Mouse (Mus musculus) hindbrain, embryonic 16.5 days (tissue): Measurements from ENCODE around the gene Fhl2. TPM values are rescaled to one million over a fixed set of nuclear protein-coding genes. Genes with fewer than 3 reads are reported as not detected.

ENCODE experiments used
- ATAC-seq: fragments of 200-750 bp; cut with Nextera tagmentation; 2 replicates; pipeline ENCODE4 v1.8.0; 2017; ENCODE audit warnings: moderate TSS enrichment, moderate library complexity
- H3K27ac ChIP-seq: fragments of 300-500 bp; sonication (generic); 2 replicates; pipeline ENCODE4 v1.5.1; 2014; ENCODE audit warnings: low read depth, mild to moderate bottlenecking, control low read depth, low read length, moderate library complexity
- H3K27me3 ChIP-seq: fragments of 300-500 bp; sonication (generic); replicated peaks from 2 replicates; pipeline ENCODE4 v1.6.1; 2014; ENCODE audit warnings: low read length; ENCODE audit not compliant: control insufficient read depth, insufficient read depth
- H3K36me3 ChIP-seq: fragments of 300-500 bp; sonication (generic); 2 replicates; pipeline ENCODE4 v1.6.1; 2014; ENCODE audit warnings: mild to moderate bottlenecking, low read length, moderate library complexity, mixed read lengths; ENCODE audit not compliant: control insufficient read depth, insufficient read depth
- H3K4me1 ChIP-seq: fragments of 300-500 bp; sonication (generic); 2 replicates; pipeline ENCODE4 v1.6.1; 2014; ENCODE audit warnings: low read depth, low read length; ENCODE audit not compliant: control insufficient read depth, insufficient read depth
- H3K4me2 ChIP-seq: fragments of 300-500 bp; sonication (generic); 2 replicates; pipeline ENCODE4 v1.6.1; 2014; ENCODE audit warnings: mild to moderate bottlenecking, low read length, control low read depth, moderate library complexity
- H3K4me3 ChIP-seq: fragments of 300-500 bp; sonication (generic); 2 replicates; pipeline ENCODE4 v1.5.1; 2014; ENCODE audit warnings: mild to moderate bottlenecking, low read length, control low read depth, moderate library complexity
- H3K9ac ChIP-seq: fragments of 300-500 bp; sonication (generic); 2 replicates; pipeline ENCODE4 v1.6.1; 2014; ENCODE audit warnings: low read depth, mild to moderate bottlenecking, control low read depth, low read length, moderate library complexity
- H3K9me3 ChIP-seq: fragments of 300-500 bp; sonication (generic); 2 replicates; pipeline ENCODE4 v1.6.1; 2014; ENCODE audit warnings: mild to moderate bottlenecking, low read length, moderate library complexity; ENCODE audit not compliant: control insufficient read depth
- WGBS: fragments of 180-500 bp; shearing (Covaris S2); extraction: QIAGEN DNeasy Blood & Tissue Kit; methylation state at CpG from one replicate; pipeline ENCODE4 v1.1.7; 2014; 5-methylcytosine and 5-hydroxymethylcytosine counted together
- polyA plus RNA-seq: library from polyadenylated mRNA; unstranded; fragments of >200 nt; fragmentation: Nextera tagmentation; extraction: Ambion mirVana; gene quantifications from 2 replicates; pipeline ENCODE4 v1.2.1, GENCODE M21; 2015

The Fhl2 gene
- 27.1 and 30.9 TPM in 2 replicates for polyA plus RNA-seq

- H3K4me2 ChIP-seq, result no peak within 1 kb of the TSS
- H3K9ac ChIP-seq, result no peak within 1 kb of the TSS
- H3K4me3 ChIP-seq, result no peak within 1 kb of the TSS
- H3K36me3 ChIP-seq, result no peaks in the 10 kb centered on the region
- no peak within 1 kb of the TSS for H3K27ac ChIP-seq
- no peaks in the 10 kb centered on the region for H3K27me3 ChIP-seq
- no peaks in the 10 kb centered on the region for H3K9me3 ChIP-seq
- no peaks in the 10 kb centered on the region for H3K4me1 ChIP-seq
- 87% methylated on average over 5 of the region's 5 CpGs for WGBS
- ATAC-seq, result no peak
Observed at GRCm38 (mm10) chr1:43196661-43197241, at the start of gene Fhl2. Fhl2 (minus strand) TSS chr1:43196984.

GRCm38 (mm10) chr1:43245014-43245413 lies 48.2 kb upstream of the Fhl2 start:
- Histone ChIP-seq H3K9me3 (no peaks in the 10 kb centered on the region), H3K27ac (no peak overlapping the region), H3K4me2 (no peak overlapping the region), H3K27me3 (no peaks in the 10 kb centered on the region), H3K4me1 (no peaks in the 10 kb centered on the region), H3K36me3 (no peaks in the 10 kb centered on the region), H3K9ac (no peak overlapping the region), H3K4me3 (no peak overlapping the region)
- no peak for ATAC-seq
- 68% methylated on average over 2 of the region's 2 CpGs for WGBS

- Histone ChIP-seq H3K4me2 (no peak overlapping the region), H3K4me3 (no peak overlapping the region), H3K27me3 (no peaks in the 10 kb centered on the region), H3K36me3 (no peaks in the 10 kb centered on the region), H3K4me1 (no peaks in the 10 kb centered on the region), H3K27ac (no peak overlapping the region), H3K9ac (no peak overlapping the region), H3K9me3 (no peaks in the 10 kb centered on the region)
- no peak for ATAC-seq
- WGBS, result 87% methylated on average over 2 of the region's 2 CpGs
Observed at GRCm38 (mm10) chr1:43241208-43241607, 44.4 kb upstream of the Fhl2 start.

- H3K4me1 ChIP-seq, result no peaks in the 10 kb centered on the region
- H3K9ac ChIP-seq, result no peak overlapping the region
- no peaks in the 10 kb centered on the region for H3K9me3 ChIP-seq
- no peaks in the 10 kb centered on the region for H3K27me3 ChIP-seq
- no peak overlapping the region for H3K27ac ChIP-seq
- no peak overlapping the region for H3K4me3 ChIP-seq
- no peak for ATAC-seq
- no peak overlapping the region for H3K4me2 ChIP-seq
- H3K36me3 ChIP-seq, result no peaks in the 10 kb centered on the region
- WGBS, result 80% methylated on average over 2 of the region's 2 CpGs
Observed at GRCm38 (mm10) chr1:43239796-43240313, 43.1 kb upstream of the Fhl2 start.

GRCm38 (mm10) chr1:43238471-43238870 lies 41.7 kb upstream of the Fhl2 start:
- Histone ChIP-seq H3K27me3 (no peaks in the 10 kb centered on the region), H3K4me2 (no peak overlapping the region), H3K9ac (no peak overlapping the region), H3K36me3 (no peaks in the 10 kb centered on the region), H3K9me3 (no peaks in the 10 kb centered on the region), H3K4me3 (no peak overlapping the region), H3K4me1 (no peaks in the 10 kb centered on the region), H3K27ac (no peak overlapping the region)
- no peak for ATAC-seq
- 86% methylated on average over 2 of the region's 2 CpGs for WGBS

GRCm38 (mm10) chr1:43237360-43238235 lies 40.8 kb upstream of the Fhl2 start:
- Histone ChIP-seq H3K9ac (no peak overlapping the region), H3K4me1 (no peaks in the 10 kb centered on the region), H3K4me2 (no peak overlapping the region), H3K4me3 (no peak overlapping the region), H3K27me3 (no peaks in the 10 kb centered on the region), H3K9me3 (no peaks in the 10 kb centered on the region), H3K27ac (no peak overlapping the region), H3K36me3 (no peaks in the 10 kb centered on the region)
- 87% methylated on average over 3 of the region's 3 CpGs for WGBS
- ATAC-seq, result no peak

GRCm38 (mm10) chr1:43225531-43226151 lies 28.9 kb upstream of the Fhl2 start:
- H3K27me3 ChIP-seq, result no peaks in the 10 kb centered on the region
- 65% methylated on average over 8 of the region's 8 CpGs for WGBS

GRCm38 (mm10) chr1:43224943-43225342 lies 28.2 kb upstream of the Fhl2 start:
- Histone ChIP-seq H3K27me3 (no peaks in the 10 kb centered on the region), H3K9ac (no peak overlapping the region), H3K4me3 (no peak overlapping the region), H3K27ac (no peak overlapping the region), H3K4me1 (no peaks in the 10 kb centered on the region), H3K36me3 (no peaks in the 10 kb centered on the region), H3K4me2 (no peak overlapping the region), H3K9me3 (no peaks in the 10 kb centered on the region)
- WGBS, result 76% methylated on average over 4 of the region's 4 CpGs
- no peak for ATAC-seq

More at GRCm38 (mm10) chr1:43225531-43226151, 28.9 kb upstream of the Fhl2 start:
- no peak for ATAC-seq
- H3K9me3 ChIP-seq, result no peaks in the 10 kb centered on the region
- no peak overlapping the region for H3K27ac ChIP-seq
- no peak overlapping the region for H3K4me2 ChIP-seq
- no peak overlapping the region for H3K9ac ChIP-seq
- H3K4me1 ChIP-seq, result no peaks in the 10 kb centered on the region
- no peak overlapping the region for H3K4me3 ChIP-seq
- H3K36me3 ChIP-seq, result no peaks in the 10 kb centered on the region

GRCm38 (mm10) chr1:43224171-43224570 lies 27.4 kb upstream of the Fhl2 start:
- Histone ChIP-seq H3K4me1 (no peaks in the 10 kb centered on the region), H3K27ac (no peak overlapping the region), H3K9me3 (no peaks in the 10 kb centered on the region), H3K9ac (no peak overlapping the region), H3K27me3 (no peaks in the 10 kb centered on the region), H3K4me2 (no peak overlapping the region), H3K36me3 (no peaks in the 10 kb centered on the region), H3K4me3 (no peak overlapping the region)
- ATAC-seq, result no peak
- 84% methylated on average over 2 of the region's 2 CpGs for WGBS
